Mouse (Mus musculus) inflammation-experienced regulatory T-cells, adult 6 months (primary cell): ENCODE measurements around the gene Catip. TPM values are rescaled to one million over a fixed set of nuclear protein-coding genes. Genes with fewer than 3 reads are reported as not detected.

ENCODE experiments used
- ATAC-seq: one replicate; pipeline ENCODE4 v1.8.0; 2017
- polyA plus RNA-seq, 3 experiments: library from polyadenylated mRNA; unstranded; fragments of 100-300 nt; shearing (Covaris generic); gene quantifications; one replicate each; pipeline ENCODE4 v1.2.1; 2017

The Catip gene
- polyA plus RNA-seq, 3 experiments from 2014 or later: not detected

- ATAC-seq: no peak
These were observed 39.3 kb downstream of the Catip start for GRCm38 (mm10) chr1:74401015-74401702.

- no peak for ATAC-seq
These were observed 42.3 kb downstream of the Catip start for GRCm38 (mm10) chr1:74404206-74404605.

GRCm38 (mm10) chr1:74408589-74409504, 46.9 kb downstream of the Catip start, which contains the start of gene Vil1:
Gene Vil1 (plus strand): TSS chr1:74409376.
- ATAC-seq: no peak

GRCm38 (mm10) chr1:74411753-74412325, 49.9 kb downstream of the Catip start:
- ATAC-seq: no peak

- no peak for ATAC-seq
These were observed 50.8 kb downstream of the Catip start for GRCm38 (mm10) chr1:74412711-74413110.

- no peak for ATAC-seq
These were observed 53.2 kb downstream of the Catip start for GRCm38 (mm10) chr1:74415143-74415542.

Other genes with a start within 250 kb of the Catip start
- 10 to 100 TPM in 2 of 3 experiments, 1 to 10 TPM in 1; 9.1 to 16.3 (median 15.5) TPM for gene Tns1, start 237.7 kb upstream of the Catip start, polyA plus RNA-seq
- gene Rufy4, start 236.6 kb upstream of the Catip start, polyA plus RNA-seq: not detected
- gene Cxcr2, start 208.1 kb upstream of the Catip start, polyA plus RNA-seq: under 1 TPM in 1 of 3 experiments, not detected in 2; 0.16 TPM
- gene Cxcr1, start 167.5 kb upstream of the Catip start, polyA plus RNA-seq: not detected
- gene Arpc2, start 126.0 kb upstream of the Catip start, polyA plus RNA-seq: 100 to 1,000 TPM; 611 to 878 (median 637) TPM
- gene Gpbar1, start 83.6 kb upstream of the Catip start, polyA plus RNA-seq: under 1 TPM in 1 of 3 experiments, not detected in 2; 0.34 TPM
- 100 to 1,000 TPM; 150 to 222 (median 210) TPM for gene Aamp, start 77.4 kb upstream of the Catip start, polyA plus RNA-seq
- 100 to 1,000 TPM in 1 of 3 experiments, 10 to 100 TPM in 2; 90.4 to 101 (median 95.6) TPM for gene Pnkd, start 77.2 kb upstream of the Catip start, polyA plus RNA-seq
- gene Tmbim1, start 56.5 kb upstream of the Catip start, polyA plus RNA-seq: 10 to 100 TPM; 15.7 to 27.4 (median 17.9) TPM
- 1 to 10 TPM in 2 of 3 experiments, under 1 TPM in 1; 0.97 to 1.7 (median 1.3) TPM for gene Slc11a1, start 13.1 kb downstream of the Catip start, polyA plus RNA-seq
- 10 to 100 TPM; 28.8 to 39.0 (median 36.1) TPM for gene Ctdsp1, start 29.4 kb downstream of the Catip start, polyA plus RNA-seq
- gene Vil1, start 47.3 kb downstream of the Catip start, polyA plus RNA-seq: under 1 TPM in 2 of 3 experiments, not detected in 1; 0.26 to 0.41 TPM
- 10 to 100 TPM; 39.4 to 72.2 (median 52.6) TPM for gene Cnot9, start 143.9 kb downstream of the Catip start, polyA plus RNA-seq
- gene Plcd4, start 180.8 kb downstream of the Catip start, polyA plus RNA-seq: 1 to 10 TPM; 1.1 to 5.6 (median 2.5) TPM
- 10 to 100 TPM; 29.2 to 30.1 (median 29.4) TPM for gene Usp37, start 182.2 kb downstream of the Catip start, polyA plus RNA-seq
- gene Zfp142, start 226.1 kb downstream of the Catip start, polyA plus RNA-seq: 10 to 100 TPM in 2 of 3 experiments, 1 to 10 TPM in 1; 8.3 to 20.9 (median 11.0) TPM
- 10 to 100 TPM; 11.1 to 16.0 (median 15.5) TPM for gene Bcs1l, start 226.2 kb downstream of the Catip start, polyA plus RNA-seq
- gene Rnf25, start 239.3 kb downstream of the Catip start, polyA plus RNA-seq: 10 to 100 TPM; 19.2 to 25.0 (median 22.0) TPM
- not detected for gene Stk36, start 239.3 kb downstream of the Catip start, polyA plus RNA-seq